Mouse (Mus musculus): ENCODE measurements at regions not wholly inside any gene's neighbourhood (a gene's known extent, or its start where the extent isn't known, plus 50 kb on each side); places are given as distances from the start of the nearest gene placed in this dataset.
A peak's percentile ranks its signal among the peaks of the same experiment; 100 is the strongest.

GRCm38 (mm10) chr2:147702330-147703063 lies 340.8 kb downstream of the Pax1 start:
- DNase-seq (ENCODE audit: low spot score in 2 of 2), result no peak

DNA sequence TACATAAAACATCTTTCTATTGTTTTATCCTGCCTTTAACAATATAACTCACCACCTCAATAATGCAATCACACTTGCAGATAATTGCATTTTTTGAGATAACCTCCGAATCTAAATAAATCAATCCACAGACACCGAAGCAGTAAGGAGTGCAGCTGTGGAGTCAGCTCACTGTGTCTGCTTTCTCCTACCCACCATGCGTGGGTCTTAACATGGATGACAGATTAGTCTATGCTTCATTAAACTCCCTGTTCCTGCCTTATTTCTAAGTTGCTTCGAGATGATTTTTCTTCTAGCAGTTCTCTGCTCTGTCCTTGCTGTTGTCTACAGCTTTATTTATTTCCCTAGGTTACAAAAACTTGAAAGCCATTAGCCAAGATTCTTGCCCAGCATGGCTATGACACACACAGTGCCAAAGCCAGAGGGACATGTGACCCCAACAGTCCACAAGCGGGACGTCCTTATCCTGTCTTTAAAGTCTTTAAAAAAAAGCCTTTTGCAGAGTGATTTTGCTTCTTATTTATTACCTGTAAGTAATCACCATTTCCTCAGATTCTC lies 337.9 kb downstream of the Pax1 start:
- no peak for DNase-seq (ENCODE audit: low spot score in 2 of 2)

DNA sequence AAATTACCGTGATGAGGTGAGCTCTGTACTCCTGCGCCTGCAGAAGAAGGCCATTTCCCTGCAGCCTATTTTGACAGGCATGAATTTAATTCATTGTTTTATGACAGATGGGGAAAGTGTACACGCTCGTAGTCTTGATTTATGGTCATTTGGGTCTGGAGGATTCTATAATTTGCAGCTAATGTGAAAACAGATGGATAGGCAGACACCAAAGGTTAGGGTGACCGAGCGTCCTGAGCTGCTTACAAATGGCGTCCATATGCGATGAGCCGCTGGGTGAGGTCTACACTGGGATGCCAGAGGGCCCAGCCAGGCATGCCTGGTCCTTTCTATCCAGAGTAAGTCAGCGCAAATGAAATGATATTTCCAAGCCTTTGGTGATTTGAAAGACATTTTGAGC lies 330.2 kb downstream of the Pax1 start:
- DNase-seq (ENCODE audit: low spot score in 2 of 2), result no peak

- DNase-seq (ENCODE audit: low spot score in 2 of 2), result no peak
Measured at GRCm38 (mm10) chr2:147690506-147691208, 328.9 kb downstream of the Pax1 start.

GRCm38 (mm10) chr2:147688742-147689141 lies 327.0 kb downstream of the Pax1 start:
- peak in 1 of 2 experiments; percentile 45 for DNase-seq (ENCODE audit: low spot score in 2 of 2)

DNA sequence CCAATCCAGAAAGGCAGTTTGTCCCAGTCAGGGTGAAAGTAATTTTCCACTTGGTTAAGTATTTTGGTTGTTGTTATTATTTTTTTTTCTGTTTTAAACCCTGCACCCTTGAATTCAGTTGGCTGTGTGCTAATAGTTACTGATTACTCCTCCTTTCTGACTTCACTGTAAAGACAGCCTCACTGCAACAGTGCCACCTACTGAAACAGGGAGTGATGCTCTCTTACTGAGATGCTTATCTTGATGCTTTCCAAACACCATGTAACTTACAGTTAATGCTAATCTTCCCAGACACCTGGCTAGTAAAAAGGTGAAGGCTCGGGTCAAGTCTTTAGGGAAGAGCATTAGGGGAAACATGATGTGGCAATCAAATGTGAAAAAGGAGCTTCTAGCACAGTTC lies 294.9 kb downstream of the Pax1 start:
- DNase-seq (ENCODE audit: low spot score in 2 of 2), result peak; percentile 29 to 51

DNA sequence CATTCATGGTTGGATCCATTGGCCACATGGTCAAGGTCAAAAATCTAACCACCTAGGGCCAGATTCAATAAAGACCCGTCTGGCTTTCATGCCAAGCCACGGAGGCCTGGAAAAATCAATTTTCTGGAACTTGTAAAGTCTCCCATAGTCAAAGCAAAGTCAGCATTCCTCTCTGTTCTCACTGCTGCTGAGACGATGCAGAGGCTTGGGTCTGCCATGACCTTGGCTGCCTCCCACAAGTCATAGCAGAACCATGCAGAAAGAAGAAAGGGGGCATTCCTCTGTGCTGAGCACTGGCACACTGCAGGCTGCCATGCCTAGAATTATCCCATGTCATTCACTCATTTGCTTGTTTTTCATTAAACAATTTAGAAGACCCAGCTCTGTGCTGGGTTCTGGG lies 288.5 kb downstream of the Pax1 start:
- no peak for DNase-seq (ENCODE audit: low spot score in 2 of 2)

DNA sequence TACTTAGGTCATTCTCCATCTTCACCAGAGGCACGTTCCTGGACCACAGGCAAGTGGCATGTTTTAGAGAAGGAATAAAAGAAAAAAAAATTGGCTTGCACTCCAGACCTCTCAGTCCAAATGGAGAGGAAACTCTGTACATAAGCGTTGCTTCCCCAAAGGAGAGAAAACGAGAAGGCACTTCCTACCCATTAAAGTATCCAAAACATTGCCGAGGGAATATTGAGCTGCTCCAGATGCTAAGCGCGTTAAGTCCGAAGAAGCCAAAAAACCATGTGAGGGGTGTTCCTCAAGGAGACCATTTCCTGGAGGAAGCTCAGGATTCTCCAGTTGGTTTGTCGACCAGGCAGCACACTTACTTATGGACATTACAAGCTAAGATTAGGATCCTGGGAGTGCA lies 286.2 kb downstream of the Pax1 start:
- no peak for DNase-seq (ENCODE audit: low spot score in 2 of 2)

DNA sequence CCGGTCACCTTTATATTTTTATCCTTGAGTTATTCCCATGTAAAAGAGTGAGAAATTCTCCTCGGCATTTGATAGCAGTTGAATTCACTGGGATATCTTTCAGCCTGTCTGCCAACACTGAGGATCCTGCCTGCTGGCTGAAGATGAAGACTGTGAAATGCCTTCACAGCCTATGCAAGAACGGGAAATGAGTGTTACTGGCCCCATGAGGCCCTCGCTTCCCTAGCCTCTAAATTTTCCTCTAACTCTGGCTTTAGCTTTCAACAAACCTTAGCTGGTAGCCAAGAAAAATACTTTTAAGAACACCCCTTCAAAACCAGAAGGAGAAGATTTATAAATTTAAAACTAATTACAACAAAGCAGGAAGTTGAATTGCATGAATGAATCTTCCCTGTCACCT lies 285.8 kb downstream of the Pax1 start:
- DNase-seq (ENCODE audit: low spot score in 2 of 2), result no peak

DNA sequence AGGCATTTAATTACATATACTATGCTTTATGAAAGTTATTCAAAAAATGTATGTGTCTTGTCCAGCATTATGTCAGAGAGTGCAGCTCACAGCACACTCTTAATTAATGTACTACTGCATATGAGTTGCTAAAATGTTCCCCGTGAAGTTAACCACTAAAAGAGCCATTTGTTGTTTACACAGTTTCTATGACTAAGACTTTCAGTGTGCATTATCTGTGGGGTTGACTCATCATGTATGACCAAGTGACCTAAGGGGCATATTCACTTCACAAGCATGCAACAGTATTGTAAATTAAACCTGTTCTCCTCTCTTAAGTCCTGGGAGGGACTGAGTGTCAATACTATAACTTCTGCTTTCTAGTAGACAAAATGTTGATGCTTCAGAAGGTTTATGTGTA lies 276.2 kb downstream of the Pax1 start:
- DNase-seq (ENCODE audit: low spot score in 2 of 2), result no peak

DNA sequence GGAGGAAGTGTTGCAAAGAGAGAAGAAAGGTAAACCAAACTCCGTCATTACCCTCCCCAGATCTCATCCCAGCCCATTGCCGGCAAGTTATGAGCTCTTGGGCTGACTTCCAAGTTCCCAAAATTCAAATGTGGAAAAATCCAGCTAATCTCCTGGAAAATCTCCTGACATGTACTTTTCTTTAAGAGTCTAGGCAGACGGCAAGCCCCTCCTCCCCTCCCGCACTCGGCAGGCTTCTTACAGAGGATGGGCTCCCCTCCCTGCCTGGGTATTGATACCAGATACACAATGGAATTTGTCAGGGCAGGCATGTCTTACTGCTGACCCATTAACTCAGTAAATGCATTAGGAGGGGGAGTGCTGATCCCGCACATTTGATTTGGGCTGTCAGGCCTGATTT lies 271.0 kb downstream of the Pax1 start:
- no peak for DNase-seq (ENCODE audit: low spot score in 2 of 2)

DNA sequence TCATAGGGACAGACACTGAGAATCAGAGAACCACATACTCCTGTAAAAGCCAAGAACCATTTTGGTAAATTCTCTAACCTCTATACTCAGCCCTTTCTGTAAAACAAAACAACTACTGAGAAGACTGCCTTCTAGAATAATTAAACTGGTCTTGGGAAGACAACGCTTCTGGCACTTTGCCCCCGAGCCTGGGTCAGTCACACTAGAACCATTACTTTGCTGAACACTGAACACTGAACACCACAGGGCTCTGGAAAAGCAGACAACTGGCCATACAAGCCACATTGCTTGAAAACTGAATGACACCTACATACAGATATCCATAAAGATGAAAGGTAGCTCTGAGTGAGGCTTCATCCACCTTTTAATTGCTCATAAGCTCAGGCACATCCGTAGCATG lies 268.0 kb downstream of the Pax1 start:
- DNase-seq (ENCODE audit: low spot score in 2 of 2), result no peak

GRCm38 (mm10) chr2:147627096-147627495 lies 265.4 kb downstream of the Pax1 start:
- no peak for DNase-seq (ENCODE audit: low spot score in 2 of 2)

DNA sequence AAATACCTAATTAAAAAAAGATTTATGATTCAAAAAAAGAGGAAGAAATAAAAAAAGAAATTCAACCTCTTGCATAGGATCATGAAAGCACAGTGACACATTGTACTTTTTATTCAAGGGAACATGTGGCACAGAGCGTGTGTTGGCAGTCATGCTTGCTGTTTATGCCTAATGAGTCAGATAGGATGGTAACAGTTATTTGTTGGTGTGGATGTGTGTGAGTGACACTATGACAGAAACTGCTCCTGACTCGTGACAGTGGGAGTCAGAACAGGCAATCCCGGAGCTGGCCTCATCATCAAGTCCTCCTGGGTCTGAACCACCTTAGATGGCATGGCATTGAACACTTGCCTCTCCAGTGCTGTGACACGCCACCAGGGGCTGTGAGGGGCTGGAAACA lies 261.4 kb downstream of the Pax1 start:
- DNase-seq (ENCODE audit: low spot score in 2 of 2), result no peak

GRCm38 (mm10) chr2:147617849-147618248 lies 256.1 kb downstream of the Pax1 start:
- DNase-seq (ENCODE audit: low spot score in 2 of 2), result peak; percentile 62 to 73

- DNase-seq (ENCODE audit: low spot score in 2 of 2), result no peak
Measured at GRCm38 (mm10) chr2:147610343-147610742, 248.6 kb downstream of the Pax1 start.

DNA sequence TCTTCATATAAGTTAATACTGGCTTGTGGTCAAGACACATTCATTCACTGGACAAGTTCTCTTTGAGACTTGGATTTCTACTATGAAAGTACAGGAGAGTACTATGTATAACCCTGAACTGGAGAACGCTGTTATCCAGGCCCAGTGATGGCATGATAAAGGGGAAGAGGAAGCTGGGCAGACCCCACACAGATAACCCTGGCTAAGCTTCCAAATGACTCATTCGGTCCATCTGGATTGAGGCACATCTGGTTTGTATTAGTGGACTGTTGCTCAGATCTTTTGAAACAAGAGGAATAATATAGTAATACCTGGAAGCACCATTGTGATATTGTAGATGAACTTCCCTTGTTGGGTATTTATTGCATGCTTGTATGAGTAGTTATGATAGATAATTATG lies 239.9 kb downstream of the Pax1 start:
- DNase-seq (ENCODE audit: low spot score in 2 of 2), result no peak

GRCm38 (mm10) chr2:147572413-147572812 lies 210.7 kb downstream of the Pax1 start:
- DNase-seq (ENCODE audit: low spot score in 2 of 2), result no peak

GRCm38 (mm10) chr2:147561220-147561619 lies 199.5 kb downstream of the Pax1 start:
- DNase-seq (ENCODE audit: low spot score in 2 of 2), result no peak

DNA sequence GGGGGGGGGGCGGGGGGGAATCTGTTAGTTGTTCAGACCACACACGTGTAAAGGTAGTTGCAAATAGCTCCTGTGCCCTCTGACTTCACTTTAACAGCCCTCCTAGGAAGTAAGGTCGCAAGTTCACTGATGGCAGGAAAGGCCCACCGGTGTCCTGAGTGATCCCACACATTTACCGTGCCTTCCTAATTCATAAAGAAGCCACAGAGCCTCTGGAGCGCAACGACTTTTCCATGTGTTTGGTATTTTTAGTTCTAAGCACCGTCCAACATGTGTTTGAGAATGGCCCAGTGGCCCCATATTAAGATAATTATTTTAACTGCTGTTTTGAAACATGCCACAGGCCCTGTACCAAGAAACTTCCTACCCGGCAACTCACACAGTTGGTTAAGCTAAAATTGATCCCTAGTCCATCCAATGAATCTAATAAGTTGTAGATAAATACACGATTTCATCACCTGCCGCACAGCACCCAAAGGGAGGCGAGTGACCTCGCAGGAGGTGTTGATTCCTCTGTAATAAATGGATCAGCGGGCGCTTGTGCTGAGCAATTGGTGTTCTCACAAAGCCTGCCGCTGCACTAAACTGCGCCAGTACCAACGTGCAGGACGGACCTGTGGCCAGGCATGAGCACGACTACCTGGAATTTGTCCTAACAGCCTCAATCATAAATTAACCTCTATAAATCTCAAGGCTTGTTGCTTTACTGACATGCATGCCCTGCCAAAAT lies 198.9 kb downstream of the Pax1 start:
- DNase-seq (ENCODE audit: low spot score in 2 of 2), result no peak

GRCm38 (mm10) chr2:147529161-147529560 lies 167.4 kb downstream of the Pax1 start:
- DNase-seq (ENCODE audit: low spot score in 2 of 2), result no peak

DNA sequence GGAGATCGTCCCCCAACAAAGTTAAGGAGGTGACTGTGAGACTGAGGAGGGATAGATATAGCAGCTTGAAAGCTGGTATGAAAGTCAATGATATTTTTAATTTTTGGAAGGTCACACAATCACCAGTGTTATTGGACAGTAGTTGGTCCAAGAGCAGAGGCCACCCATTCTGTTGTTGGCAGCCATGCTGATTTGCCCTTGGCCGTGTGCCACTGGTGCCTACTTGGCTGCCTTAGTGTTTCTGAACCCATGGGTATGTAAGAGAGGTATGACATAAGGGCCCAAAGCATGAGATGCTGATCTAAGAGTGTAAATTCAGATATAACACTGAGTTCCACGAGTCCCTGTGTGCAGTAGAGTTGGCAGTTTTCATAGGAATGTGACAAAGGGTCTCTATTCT lies 153.7 kb downstream of the Pax1 start:
- DNase-seq (ENCODE audit: low spot score in 2 of 2), result peak in 1 of 2 experiments; percentile 20
